7 mouse cellular contexts compared by ENCODE assay signal in genomic region chr8:71672168-71672735, GRCm38 (mm10). TPM values are rescaled to one million over a fixed set of nuclear protein-coding genes. Genes with fewer than 3 reads are reported as not detected.
A peak's percentile ranks its signal among the peaks of the same experiment; 100 is the strongest.
DNase-seq lines count a peak whose midpoint lies in the region; ATAC-seq lines count a peak whose summit lies in the region.

No protein-coding gene starts in this region.

- H3K4me3 ChIP-seq in lung, embryonic 15.5 days, result peak overlapping the region; percentile 47; the same call in 1 of the 2 replicates
- H3K4me3 ChIP-seq in forebrain, embryonic 14.5 days (ENCODE audit: low read depth, low read length), result peak overlapping the region; percentile 80
- peak overlapping the region; percentile 49; the same call in 1 of the 2 replicates for H3K4me3 ChIP-seq in limb, embryonic 15.5 days
- peak overlapping the region; percentile 56 for H3K4me3 ChIP-seq in stomach, embryonic 16.5 days (replicated peaks; ENCODE audit: low read length)

- no peak for ATAC-seq in lung, embryonic 15.5 days (ENCODE audit: borderline replicate concordance, extremely low read depth, low FRiP score, low TSS enrichment)
- ATAC-seq in forebrain, embryonic 14.5 days, result no peak
- ATAC-seq in limb, embryonic 15.5 days (ENCODE audit: insufficient number of reproducible peaks, low FRiP score, low TSS enrichment, low read depth), result no peak
- no peak for ATAC-seq in stomach, embryonic 16.5 days (ENCODE audit: insufficient read depth, low FRiP score)

- no peak overlapping the region for H3K27ac ChIP-seq in lung, embryonic 15.5 days
- peak overlapping the region; percentile 86 for H3K27ac ChIP-seq in forebrain, embryonic 14.5 days (ENCODE audit: low read depth, low read length)
- no peak overlapping the region for H3K27ac ChIP-seq in limb, embryonic 15.5 days
- H3K27ac ChIP-seq in stomach, embryonic 16.5 days (ENCODE audit: low read length), result no peak overlapping the region

- H3K4me1 ChIP-seq in lung, embryonic 15.5 days, result peaks cover 36% of the 10 kb centered on the region
- peaks cover 18% of the 10 kb centered on the region for H3K4me1 ChIP-seq in forebrain, embryonic 14.5 days (ENCODE audit: control insufficient read depth, insufficient read depth, low read length)
- peaks cover 45% of the 10 kb centered on the region for H3K4me1 ChIP-seq in limb, embryonic 15.5 days
- H3K4me1 ChIP-seq in stomach, embryonic 16.5 days (ENCODE audit: control insufficient read depth, insufficient read depth, low read length), result peaks cover 19% of the 10 kb centered on the region

- H3K4me2 ChIP-seq in lung, embryonic 15.5 days, result peak overlapping the region; percentile 97
- peak overlapping the region; percentile 86 for H3K4me2 ChIP-seq in forebrain, embryonic 14.5 days (ENCODE audit: low read length)
- H3K4me2 ChIP-seq in limb, embryonic 15.5 days, result peak overlapping the region; percentile 96
- peak overlapping the region; percentile 98 for H3K4me2 ChIP-seq in stomach, embryonic 16.5 days (ENCODE audit: low read depth, low read length)

- no peaks in the 10 kb centered on the region for H3K9me3 ChIP-seq in lung, embryonic 15.5 days
- H3K9me3 ChIP-seq in forebrain, embryonic 14.5 days (replicated peaks; ENCODE audit: control insufficient read depth, low read length), result no peaks in the 10 kb centered on the region
- H3K9me3 ChIP-seq in limb, embryonic 15.5 days, result no peaks in the 10 kb centered on the region
- H3K9me3 ChIP-seq in stomach, embryonic 16.5 days (replicated peaks; ENCODE audit: control insufficient read depth, low read length), result no peaks in the 10 kb centered on the region

- WGBS in lung, embryonic 15.5 days, result 54% methylated on average over 6 of the region's 6 CpGs
- 65% methylated on average over 6 of the region's 6 CpGs for WGBS in forebrain, embryonic 14.5 days
- 50% methylated on average over 6 of the region's 6 CpGs for WGBS in limb, embryonic 15.5 days
- WGBS in stomach, embryonic 16.5 days, result 63% methylated on average over 6 of the region's 6 CpGs

- peaks cover 34% of the 10 kb centered on the region for H3K27me3 ChIP-seq in lung, embryonic 15.5 days
- peaks cover 19% of the 10 kb centered on the region for H3K27me3 ChIP-seq in forebrain, embryonic 14.5 days (replicated peaks; ENCODE audit: control insufficient read depth, insufficient read depth, low read length)
- H3K27me3 ChIP-seq in limb, embryonic 15.5 days, result peaks cover 60% of the 10 kb centered on the region
- peaks cover 14% of the 10 kb centered on the region for H3K27me3 ChIP-seq in stomach, embryonic 16.5 days (ENCODE audit: control insufficient read depth, insufficient read depth, low read length)

- 0 out of 2 replicates have a peak overlapping the region, but pooled peaks have one; percentile 27 for H3K9ac ChIP-seq in lung, embryonic 15.5 days
- peak overlapping the region; percentile 79; the same call in 1 of the 2 replicates for H3K9ac ChIP-seq in forebrain, embryonic 14.5 days (ENCODE audit: low read length)
- H3K9ac ChIP-seq in limb, embryonic 15.5 days, result 0 out of 2 replicates have a peak overlapping the region, but pooled peaks have one; percentile 2
- peak overlapping the region; percentile 67; the same call in 1 of the 2 replicates for H3K9ac ChIP-seq in stomach, embryonic 16.5 days (ENCODE audit: low read length)

- no peak for DNase-seq in lung, postnatal 10 days
- no peak for DNase-seq in forebrain, embryonic 14.5 days (ENCODE audit: low spot score)
- no peak for DNase-seq in spleen, postnatal 14 days (ENCODE audit: low spot score in 2 of 2)
- DNase-seq in kidney, postnatal 14 days, result no peak

- H3K36me3 ChIP-seq in lung, embryonic 15.5 days, result no peaks in the 10 kb centered on the region
- H3K36me3 ChIP-seq in forebrain, embryonic 14.5 days (ENCODE audit: control insufficient read depth, insufficient read depth, low read length), result no peaks in the 10 kb centered on the region
- H3K36me3 ChIP-seq in limb, embryonic 15.5 days, result no peaks in the 10 kb centered on the region
- no peaks in the 10 kb centered on the region for H3K36me3 ChIP-seq in stomach, embryonic 16.5 days (ENCODE audit: control insufficient read depth, insufficient read depth, low read length)

RNA-seq across cellular contexts. Expression of gene Unc13a, which starts 0.7 kb away (rescaled TPM):
- polyA plus RNA-seq in lung, embryonic 15.5 days (2015; fragmentation: Nextera tagmentation; extraction: Ambion mirVana), result 0.66 and 0.81 TPM in 2 replicates
- 13.9 and 16.7 TPM in 2 replicates for polyA plus RNA-seq in forebrain, embryonic 14.5 days (2014; fragmentation: Nextera tagmentation; extraction: Ambion mirVana)
- polyA plus RNA-seq in limb, embryonic 15.5 days (2015; fragmentation: Nextera tagmentation; extraction: Ambion mirVana), result 0.69 and 0.76 TPM in 2 replicates
- 1.1 and 1.2 TPM in 2 replicates for polyA plus RNA-seq in stomach, embryonic 16.5 days (2015; fragmentation: Nextera tagmentation; extraction: Ambion mirVana)

RNA-seq across cellular contexts. Expression of gene Jak3, which starts 3.8 kb away (rescaled TPM):
- polyA plus RNA-seq in lung, embryonic 15.5 days (2015; fragmentation: Nextera tagmentation; extraction: Ambion mirVana), result 9.9 TPM in 2 replicates
- polyA plus RNA-seq in forebrain, embryonic 14.5 days (2014; fragmentation: Nextera tagmentation; extraction: Ambion mirVana), result 1.4 and 2.1 TPM in 2 replicates
- polyA plus RNA-seq in limb, embryonic 15.5 days (2015; fragmentation: Nextera tagmentation; extraction: Ambion mirVana), result 5.3 and 6.4 TPM in 2 replicates
- polyA plus RNA-seq in stomach, embryonic 16.5 days (2015; fragmentation: Nextera tagmentation; extraction: Ambion mirVana), result 9.3 and 9.5 TPM in 2 replicates

RNA-seq across cellular contexts. Expression of gene Insl3, which starts 16.8 kb away (rescaled TPM):
- polyA plus RNA-seq in lung, embryonic 15.5 days (2015; fragmentation: Nextera tagmentation; extraction: Ambion mirVana), result 0.63 and 1.3 TPM in 2 replicates
- polyA plus RNA-seq in forebrain, embryonic 14.5 days (2014; fragmentation: Nextera tagmentation; extraction: Ambion mirVana), result 0.63 TPM in 1 of 2 replicates, not detected in the other
- 0.63 and 0.96 TPM in 2 replicates for polyA plus RNA-seq in limb, embryonic 15.5 days (2015; fragmentation: Nextera tagmentation; extraction: Ambion mirVana)
- polyA plus RNA-seq in stomach, embryonic 16.5 days (2015; fragmentation: Nextera tagmentation; extraction: Ambion mirVana), result 1.1 and 1.7 TPM in 2 replicates

RNA-seq across cellular contexts. Expression of gene B3gnt3, which starts 29.3 kb away (rescaled TPM):
- 3.3 and 3.6 TPM in 2 replicates for polyA plus RNA-seq in lung, embryonic 15.5 days (2015; fragmentation: Nextera tagmentation; extraction: Ambion mirVana)
- polyA plus RNA-seq in forebrain, embryonic 14.5 days (2014; fragmentation: Nextera tagmentation; extraction: Ambion mirVana), result 0.10 and 0.22 TPM in 2 replicates
- polyA plus RNA-seq in limb, embryonic 15.5 days (2015; fragmentation: Nextera tagmentation; extraction: Ambion mirVana), result 1.7 and 2.6 TPM in 2 replicates
- polyA plus RNA-seq in stomach, embryonic 16.5 days (2015; fragmentation: Nextera tagmentation; extraction: Ambion mirVana), result 12.2 and 15.0 TPM in 2 replicates

RNA-seq across cellular contexts. Expression of gene Fcho1, which starts 53.3 kb away (rescaled TPM):
- polyA plus RNA-seq in lung, embryonic 15.5 days (2015; fragmentation: Nextera tagmentation; extraction: Ambion mirVana), result 4.8 and 7.6 TPM in 2 replicates
- 38.6 and 47.4 TPM in 2 replicates for polyA plus RNA-seq in forebrain, embryonic 14.5 days (2014; fragmentation: Nextera tagmentation; extraction: Ambion mirVana)
- 7.7 and 8.9 TPM in 2 replicates for polyA plus RNA-seq in limb, embryonic 15.5 days (2015; fragmentation: Nextera tagmentation; extraction: Ambion mirVana)
- polyA plus RNA-seq in stomach, embryonic 16.5 days (2015; fragmentation: Nextera tagmentation; extraction: Ambion mirVana), result 6.1 and 7.0 TPM in 2 replicates

Comparison
In these comparisons a context has a peak if more than half of its experiments do, and no peak if none do; other contexts are left out.
1. H3K9ac ChIP-seq: peak in every context shown above with its lines; median percentile 79 in forebrain, embryonic 14.5 days; 67 in stomach, embryonic 16.5 days; 27 in lung, embryonic 15.5 days; 2 in limb, embryonic 15.5 days.